Mouse (Mus musculus) midbrain, embryonic 12.5 days (tissue): ENCODE results near the gene Notum. TPM values are rescaled to one million over a fixed set of nuclear protein-coding genes. Genes with fewer than 3 reads are reported as not detected.

Source experiments
- ATAC-seq: fragments of 200-750 bp; cut with Nextera tagmentation; 2 replicates; pipeline ENCODE4 v1.8.0; 2017; ENCODE audit warnings: low read depth, moderate TSS enrichment, moderate library complexity; ENCODE audit not compliant: low FRiP score
- H3K27ac ChIP-seq: fragments of 300-500 bp; sonication (generic); replicated peaks from 2 replicates; pipeline ENCODE4 v1.5.1; 2016; ENCODE audit warnings: mild to moderate bottlenecking
- H3K27me3 ChIP-seq: fragments of 300-500 bp; sonication (generic); 2 replicates; pipeline ENCODE4 v1.6.1; 2016; ENCODE audit warnings: mild to moderate bottlenecking
- H3K36me3 ChIP-seq: fragments of 300-500 bp; sonication (generic); 2 replicates; pipeline ENCODE4 v1.6.1; 2016
- H3K4me1 ChIP-seq: fragments of 300-500 bp; sonication (generic); 2 replicates; pipeline ENCODE4 v1.6.1; 2016
- H3K4me2 ChIP-seq: fragments of 300-500 bp; sonication (generic); replicated peaks from 2 replicates; pipeline ENCODE4 v1.6.1; 2016; ENCODE audit warnings: mild to moderate bottlenecking, moderate library complexity
- H3K4me3 ChIP-seq: fragments of 300-500 bp; sonication (generic); 2 replicates; pipeline ENCODE4 v1.5.1; 2016; ENCODE audit warnings: mild to moderate bottlenecking
- H3K9ac ChIP-seq: fragments of 300-500 bp; sonication (generic); replicated peaks from 2 replicates; pipeline ENCODE4 v1.6.1; 2016; ENCODE audit warnings: mild to moderate bottlenecking, moderate library complexity
- H3K9me3 ChIP-seq: fragments of 300-500 bp; sonication (generic); 2 replicates; pipeline ENCODE4 v1.6.1; 2016; ENCODE audit warnings: mild to moderate bottlenecking
- WGBS: fragments of 180-500 bp; shearing (Covaris S2); methylation state at CpG from one replicate; pipeline ENCODE4 v1.1.7; 2016; 5-methylcytosine and 5-hydroxymethylcytosine counted together
- polyA plus RNA-seq: library from polyadenylated mRNA; unstranded; fragments of >200 nt; fragmentation: Nextera tagmentation; extraction: Ambion mirVana; gene quantifications from 2 replicates; pipeline ENCODE4 v1.2.1, GENCODE M21; 2016

The Notum gene
- polyA plus RNA-seq, 1 experiment from 2014 or later = 0.87 TPM

GRCm38 (mm10) chr11:120651872-120652271 lies 9.1 kb downstream of the Notum start:
- Histone ChIP-seq H3K27ac (no peak overlapping the region), H3K9me3 (no peaks in the 10 kb centered on the region), H3K36me3 (no peaks in the 10 kb centered on the region), H3K4me1 (peaks cover 8% of the 10 kb centered on the region), H3K27me3 (peaks cover 40% of the 10 kb centered on the region), H3K9ac (no peak overlapping the region), H3K4me2 (no peak overlapping the region), H3K4me3 (no peak overlapping the region)
- WGBS = 69% methylated on average over 3 of the region's 3 CpGs
- no peak for ATAC-seq

GRCm38 (mm10) chr11:120648001-120648476 lies 12.9 kb downstream of the Notum start, which contains the start of gene Myadml2:
TSS of gene Myadml2 (minus strand) at chr11:120648158.
- H3K9me3 ChIP-seq = no peaks in the 10 kb centered on the region
- ATAC-seq = no peak
- 0 out of 2 replicates have a peak within 1 kb of the TSS, but pooled peaks have one; percentile 24 for H3K9ac ChIP-seq
- peaks cover 13% of the 10 kb centered on the region for H3K4me1 ChIP-seq
- H3K4me3 ChIP-seq = peak within 1 kb of the TSS; percentile 19
- peak within 1 kb of the TSS; percentile 44 for H3K4me2 ChIP-seq
- no peaks in the 10 kb centered on the region for H3K36me3 ChIP-seq
- H3K27ac ChIP-seq = no peak within 1 kb of the TSS
- H3K27me3 ChIP-seq = peaks cover 29% of the 10 kb centered on the region
- 7% methylated on average over 13 of the region's 13 CpGs for WGBS

GRCm38 (mm10) chr11:120647047-120647830 lies 13.7 kb downstream of the Notum start:
- H3K36me3 ChIP-seq = no peaks in the 10 kb centered on the region
- H3K4me3 ChIP-seq = no peak overlapping the region
- H3K4me2 ChIP-seq = peak overlapping the region; percentile 44; the same call in 1 of the 2 replicates
- 83% methylated on average over 35 of the region's 35 CpGs for WGBS
- H3K27ac ChIP-seq = no peak overlapping the region
- no peak overlapping the region for H3K9ac ChIP-seq
- H3K4me1 ChIP-seq = peaks cover 21% of the 10 kb centered on the region
- peaks cover 37% of the 10 kb centered on the region for H3K27me3 ChIP-seq
- no peaks in the 10 kb centered on the region for H3K9me3 ChIP-seq
- no peak for ATAC-seq

DNA sequence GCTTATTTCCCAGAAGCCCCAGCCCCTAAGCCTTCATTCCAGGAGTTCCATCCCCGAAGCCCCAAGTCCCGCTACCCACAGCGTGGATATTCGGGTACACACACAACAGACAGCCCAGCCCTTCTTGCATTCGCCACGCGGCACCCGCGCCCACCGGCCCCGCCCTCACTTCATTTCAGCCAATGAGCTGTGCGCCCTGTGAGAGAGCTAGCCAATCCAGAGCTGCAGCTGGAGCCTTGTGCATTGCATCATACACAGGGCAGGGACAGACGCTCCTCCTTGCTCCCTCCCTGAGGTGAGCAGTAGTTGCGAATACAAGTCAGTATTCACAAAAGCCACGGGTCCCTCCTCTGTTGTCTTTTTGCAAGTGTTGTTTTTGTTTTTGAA lies 17.4 kb downstream of the Notum start, which contains the start of gene Pycr1:
Pycr1 (minus strand) TSS at position 169 of the 387 bp plus-strand sequence.
- ATAC-seq = peak; percentile 100
- Histone ChIP-seq H3K4me1 (peaks cover 22% of the 10 kb centered on the region), H3K27me3 (peaks cover 42% of the 10 kb centered on the region), H3K9ac (peak within 1 kb of the TSS; percentile 68), H3K9me3 (no peaks in the 10 kb centered on the region), H3K27ac (0 out of 2 replicates have a peak within 1 kb of the TSS, but pooled peaks have one; percentile 47), H3K36me3 (no peaks in the 10 kb centered on the region), H3K4me2 (peak within 1 kb of the TSS; percentile 86), H3K4me3 (peak within 1 kb of the TSS; percentile 48)
- under 1% methylated on average over 15 of the region's 15 CpGs for WGBS

- Histone ChIP-seq H3K4me2 (peak overlapping the region; percentile 86), H3K9ac (peak overlapping the region; percentile 68), H3K4me1 (peaks cover 19% of the 10 kb centered on the region), H3K27me3 (peaks cover 40% of the 10 kb centered on the region), H3K9me3 (no peaks in the 10 kb centered on the region), H3K4me3 (peak overlapping the region; percentile 48), H3K36me3 (no peaks in the 10 kb centered on the region), H3K27ac (0 out of 2 replicates have a peak overlapping the region, but pooled peaks have one; percentile 47)
- WGBS = 5% methylated on average over 18 of the region's 18 CpGs
- ATAC-seq = peak; percentile 55; the same call in 1 of the 2 replicates
Observed at GRCm38 (mm10) chr11:120642939-120643600, 17.9 kb downstream of the Notum start.

DNA sequence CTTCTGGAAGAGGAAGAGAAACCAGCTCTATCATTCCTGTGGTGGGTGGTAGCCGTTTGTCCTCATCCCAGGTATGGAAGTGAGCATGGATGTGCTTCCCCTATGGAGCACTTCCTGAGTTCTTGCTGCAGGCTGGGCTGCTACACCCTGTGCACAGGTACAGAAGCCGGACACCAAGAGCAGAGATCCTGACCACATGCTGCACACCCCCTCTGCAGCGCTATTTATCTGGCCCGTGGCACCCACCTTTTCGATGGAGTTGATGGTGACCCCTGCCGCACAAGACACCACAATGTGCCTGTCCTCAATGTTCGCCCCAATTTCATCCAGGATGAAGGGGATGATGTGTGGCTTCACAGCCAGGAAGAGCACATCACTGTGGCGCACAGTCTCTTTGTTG lies 19.1 kb downstream of the Notum start:
- Histone ChIP-seq H3K9me3 (no peaks in the 10 kb centered on the region), H3K9ac (0 out of 2 replicates have a peak overlapping the region, but pooled peaks have one; percentile 31), H3K4me1 (peaks cover 14% of the 10 kb centered on the region), H3K27ac (no peak overlapping the region), H3K4me3 (no peak overlapping the region), H3K4me2 (no peak overlapping the region), H3K36me3 (no peaks in the 10 kb centered on the region), H3K27me3 (peaks cover 28% of the 10 kb centered on the region)
- 94% methylated on average over 8 of the region's 8 CpGs for WGBS
- no peak for ATAC-seq

GRCm38 (mm10) chr11:120641255-120641654 lies 19.7 kb downstream of the Notum start:
- no peak for ATAC-seq
- Histone ChIP-seq H3K36me3 (no peaks in the 10 kb centered on the region), H3K27me3 (peaks cover 21% of the 10 kb centered on the region), H3K4me2 (no peak overlapping the region), H3K27ac (no peak overlapping the region), H3K9me3 (no peaks in the 10 kb centered on the region), H3K4me3 (no peak overlapping the region), H3K4me1 (peaks cover 14% of the 10 kb centered on the region), H3K9ac (0 out of 2 replicates have a peak overlapping the region, but pooled peaks have one; percentile 31)
- WGBS = 68% methylated on average over 9 of the region's 9 CpGs

- Histone ChIP-seq H3K9me3 (no peaks in the 10 kb centered on the region), H3K4me1 (peaks cover 29% of the 10 kb centered on the region), H3K27ac (no peak overlapping the region), H3K36me3 (no peaks in the 10 kb centered on the region), H3K27me3 (no peaks in the 10 kb centered on the region), H3K4me3 (no peak overlapping the region), H3K4me2 (no peak overlapping the region), H3K9ac (no peak overlapping the region)
- 74% methylated on average over 5 of the region's 5 CpGs for WGBS
- no peak for ATAC-seq
Observed at GRCm38 (mm10) chr11:120634810-120635209, 26.2 kb downstream of the Notum start.

- 13% methylated on average over 57 of the region's 58 CpGs for WGBS
- ATAC-seq = peak; percentile 93
- no peaks in the 10 kb centered on the region for H3K9me3 ChIP-seq
Observed at GRCm38 (mm10) chr11:120633520-120634343, 27.2 kb downstream of the Notum start, which contains the start of gene Mafg. TSS of gene Mafg (minus strand) at chr11:120633600.

GRCm38 (mm10) chr11:120632559-120633519 lies 28.1 kb downstream of the Notum start:
- WGBS = under 1% methylated on average over 97 of the region's 116 CpGs
- Histone ChIP-seq H3K9ac (peak overlapping the region; percentile 93), H3K4me1 (peaks cover 35% of the 10 kb centered on the region), H3K4me2 (peak overlapping the region; percentile 96), H3K4me3 (peak overlapping the region; percentile 97), H3K27me3 (no peaks in the 10 kb centered on the region), H3K36me3 (peaks cover 11% of the 10 kb centered on the region), H3K9me3 (no peaks in the 10 kb centered on the region), H3K27ac (peak overlapping the region; percentile 85)
- peak; percentile 84 for ATAC-seq

More at GRCm38 (mm10) chr11:120633520-120634343, 27.2 kb downstream of the Notum start, which contains the start of gene Mafg:
- H3K27ac ChIP-seq = peak within 1 kb of the TSS; percentile 85
- H3K4me3 ChIP-seq = peak within 1 kb of the TSS; percentile 97
- H3K9ac ChIP-seq = peak within 1 kb of the TSS; percentile 93
- H3K4me2 ChIP-seq = peak within 1 kb of the TSS; percentile 96
- peaks cover 8% of the 10 kb centered on the region for H3K36me3 ChIP-seq
- no peaks in the 10 kb centered on the region for H3K27me3 ChIP-seq
- peaks cover 35% of the 10 kb centered on the region for H3K4me1 ChIP-seq
